Mouse (Mus musculus) midbrain, embryonic 12.5 days (tissue): ENCODE data around the gene Acsm3. TPM values are rescaled to one million over a fixed set of nuclear protein-coding genes. Genes with fewer than 3 reads are reported as not detected.

Experiments used
- ATAC-seq: fragments of 200-750 bp; cut with Nextera tagmentation; 2 replicates; pipeline ENCODE4 v1.8.0; 2017; ENCODE audit warnings: low read depth, moderate TSS enrichment, moderate library complexity; ENCODE audit not compliant: low FRiP score
- H3K27ac ChIP-seq: fragments of 300-500 bp; sonication (generic); replicated peaks from 2 replicates; pipeline ENCODE4 v1.5.1; 2016; ENCODE audit warnings: mild to moderate bottlenecking
- H3K27me3 ChIP-seq: fragments of 300-500 bp; sonication (generic); 2 replicates; pipeline ENCODE4 v1.6.1; 2016; ENCODE audit warnings: mild to moderate bottlenecking
- H3K36me3 ChIP-seq: fragments of 300-500 bp; sonication (generic); 2 replicates; pipeline ENCODE4 v1.6.1; 2016
- H3K4me1 ChIP-seq: fragments of 300-500 bp; sonication (generic); 2 replicates; pipeline ENCODE4 v1.6.1; 2016
- H3K4me2 ChIP-seq: fragments of 300-500 bp; sonication (generic); replicated peaks from 2 replicates; pipeline ENCODE4 v1.6.1; 2016; ENCODE audit warnings: mild to moderate bottlenecking, moderate library complexity
- H3K4me3 ChIP-seq: fragments of 300-500 bp; sonication (generic); 2 replicates; pipeline ENCODE4 v1.5.1; 2016; ENCODE audit warnings: mild to moderate bottlenecking
- H3K9ac ChIP-seq: fragments of 300-500 bp; sonication (generic); replicated peaks from 2 replicates; pipeline ENCODE4 v1.6.1; 2016; ENCODE audit warnings: mild to moderate bottlenecking, moderate library complexity
- H3K9me3 ChIP-seq: fragments of 300-500 bp; sonication (generic); 2 replicates; pipeline ENCODE4 v1.6.1; 2016; ENCODE audit warnings: mild to moderate bottlenecking
- WGBS: fragments of 180-500 bp; shearing (Covaris S2); methylation state at CpG from one replicate; pipeline ENCODE4 v1.1.7; 2016; 5-methylcytosine and 5-hydroxymethylcytosine counted together
- polyA plus RNA-seq: library from polyadenylated mRNA; unstranded; fragments of >200 nt; fragmentation: Nextera tagmentation; extraction: Ambion mirVana; gene quantifications from 2 replicates; pipeline ENCODE4 v1.2.1, GENCODE M21; 2016

The Acsm3 gene
- polyA plus RNA-seq, 1 experiment from 2014 or later = 0.14 TPM

- WGBS = 83% methylated on average over 1 of the region's 1 CpGs
- H3K27me3 ChIP-seq = no peaks in the 10 kb centered on the region
Observed at GRCm38 (mm10) chr7:119753696-119754095, 7.0 kb upstream of the Acsm3 start.

GRCm38 (mm10) chr7:119762166-119762697 is 1.5 kb downstream of the Acsm3 start:
- no peaks in the 10 kb centered on the region for H3K9me3 ChIP-seq
- 74% methylated on average over 4 of the region's 4 CpGs for WGBS
- no peaks in the 10 kb centered on the region for H3K4me1 ChIP-seq
- no peak overlapping the region for H3K4me2 ChIP-seq
- ATAC-seq = no peak
- H3K36me3 ChIP-seq = no peaks in the 10 kb centered on the region
- H3K9ac ChIP-seq = no peak overlapping the region
- H3K27ac ChIP-seq = no peak overlapping the region
- H3K4me3 ChIP-seq = no peak overlapping the region
- H3K27me3 ChIP-seq = no peaks in the 10 kb centered on the region

More at GRCm38 (mm10) chr7:119753696-119754095, 7.0 kb upstream of the Acsm3 start:
- no peaks in the 10 kb centered on the region for H3K9me3 ChIP-seq
- no peaks in the 10 kb centered on the region for H3K36me3 ChIP-seq
- no peaks in the 10 kb centered on the region for H3K4me1 ChIP-seq
- no peak for ATAC-seq
- H3K9ac ChIP-seq = no peak overlapping the region
- no peak overlapping the region for H3K4me3 ChIP-seq
- H3K27ac ChIP-seq = no peak overlapping the region
- H3K4me2 ChIP-seq = no peak overlapping the region

DNA sequence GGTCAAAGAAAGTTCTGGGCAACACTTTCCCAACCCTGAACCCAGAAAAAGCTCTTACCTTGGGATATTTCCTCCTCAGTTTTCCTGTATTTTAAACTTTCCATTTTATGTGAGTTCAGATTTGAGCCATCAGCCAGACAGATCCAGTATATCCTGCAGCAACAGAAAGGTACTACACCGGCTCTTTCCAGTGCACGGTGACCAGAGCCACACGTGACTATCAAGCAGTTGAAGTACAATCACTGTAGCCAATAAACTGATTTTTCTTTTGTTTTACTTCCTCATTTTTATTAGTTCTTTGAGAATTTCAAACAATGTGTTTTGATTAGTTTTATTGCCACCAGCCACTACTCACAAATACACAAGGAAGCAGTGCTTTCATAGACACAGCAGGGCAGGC is 3.7 kb downstream of the Acsm3 start:
- Histone ChIP-seq H3K9me3 (no peaks in the 10 kb centered on the region), H3K27me3 (no peaks in the 10 kb centered on the region), H3K9ac (no peak overlapping the region), H3K36me3 (no peaks in the 10 kb centered on the region), H3K27ac (no peak overlapping the region), H3K4me2 (no peak overlapping the region), H3K4me1 (no peaks in the 10 kb centered on the region), H3K4me3 (no peak overlapping the region)
- ATAC-seq = no peak
- 93% methylated on average over 3 of the region's 3 CpGs for WGBS

- no peak for ATAC-seq
- 89% methylated on average over 6 of the region's 6 CpGs for WGBS
- Histone ChIP-seq H3K36me3 (no peaks in the 10 kb centered on the region), H3K27ac (no peak overlapping the region), H3K4me1 (no peaks in the 10 kb centered on the region), H3K9me3 (no peaks in the 10 kb centered on the region), H3K27me3 (no peaks in the 10 kb centered on the region), H3K4me2 (no peak overlapping the region), H3K4me3 (no peak overlapping the region), H3K9ac (no peak overlapping the region)
Observed at GRCm38 (mm10) chr7:119766996-119767395, 6.3 kb downstream of the Acsm3 start.

DNA sequence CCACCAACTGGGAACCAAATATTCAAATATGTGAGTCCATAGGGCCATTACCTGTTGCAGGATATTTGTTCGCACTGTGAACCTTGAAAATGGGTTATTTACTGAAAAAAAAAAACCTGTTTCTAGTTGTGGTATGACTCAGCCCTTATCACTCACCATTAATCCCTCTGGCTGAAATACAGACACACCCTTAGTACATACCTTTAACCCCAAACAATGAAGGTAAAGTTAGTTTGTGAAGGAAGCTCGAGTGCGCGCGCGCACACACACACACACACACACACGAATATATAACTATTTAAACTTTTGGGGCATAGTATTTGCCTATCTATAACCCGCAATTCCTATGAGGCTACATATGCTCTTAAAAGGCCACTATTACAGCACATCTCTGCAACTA is 9.2 kb downstream of the Acsm3 start:
- Histone ChIP-seq H3K9ac (no peak overlapping the region), H3K4me1 (no peaks in the 10 kb centered on the region), H3K27me3 (no peaks in the 10 kb centered on the region), H3K27ac (no peak overlapping the region), H3K36me3 (no peaks in the 10 kb centered on the region), H3K9me3 (no peaks in the 10 kb centered on the region), H3K4me2 (no peak overlapping the region), H3K4me3 (no peak overlapping the region)
- WGBS = 95% methylated on average over 8 of the region's 8 CpGs
- ATAC-seq = no peak

DNA sequence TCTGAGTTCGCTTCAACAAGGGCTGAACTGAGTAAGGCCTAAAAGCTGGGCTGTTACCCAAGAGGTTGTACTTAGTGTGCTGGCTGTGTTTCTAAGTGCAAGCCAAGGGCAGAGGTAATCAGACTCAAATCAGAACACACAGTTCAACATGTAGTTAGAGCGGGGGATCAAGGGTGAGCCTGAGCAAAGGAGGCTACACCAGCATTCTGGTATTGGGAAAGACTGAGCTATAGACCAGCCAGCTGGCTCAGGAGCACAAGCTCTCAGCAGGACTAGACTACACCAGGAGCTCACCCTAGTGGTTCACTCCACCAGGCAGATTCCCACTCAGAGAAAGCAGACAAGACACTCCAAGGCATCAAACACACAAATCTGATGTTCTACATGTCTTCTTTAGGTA is 22.7 kb downstream of the Acsm3 start:
- Histone ChIP-seq H3K27me3 (no peaks in the 10 kb centered on the region), H3K9ac (no peak overlapping the region), H3K27ac (no peak overlapping the region), H3K4me1 (no peaks in the 10 kb centered on the region), H3K4me3 (no peak overlapping the region), H3K9me3 (no peaks in the 10 kb centered on the region), H3K36me3 (peaks cover 45% of the 10 kb centered on the region), H3K4me2 (no peak overlapping the region)
- ATAC-seq = no peak
- WGBS = 96% methylated on average over 2 of the region's 2 CpGs

DNA sequence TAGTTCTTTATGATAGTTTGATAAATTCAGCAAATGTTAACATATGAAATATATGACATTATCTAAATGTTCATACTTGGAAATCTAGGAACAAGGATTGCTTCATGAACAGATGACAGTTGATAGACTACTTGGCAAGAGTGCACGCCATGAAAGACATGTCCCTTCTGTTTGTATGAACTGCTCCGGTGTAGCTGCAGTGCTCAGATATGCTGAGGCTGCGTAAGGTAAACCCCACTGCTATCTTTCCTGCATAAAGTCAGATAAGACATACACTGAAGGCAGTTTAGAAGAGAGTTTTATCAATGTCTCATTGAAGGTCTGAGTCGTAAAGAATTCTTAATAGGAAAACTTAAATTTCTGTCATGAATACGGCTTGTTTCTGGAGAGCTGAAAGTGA is 24.2 kb downstream of the Acsm3 start:
- Histone ChIP-seq H3K27me3 (no peaks in the 10 kb centered on the region), H3K9me3 (no peaks in the 10 kb centered on the region), H3K4me2 (no peak overlapping the region), H3K9ac (no peak overlapping the region), H3K36me3 (peaks cover 52% of the 10 kb centered on the region), H3K4me1 (no peaks in the 10 kb centered on the region), H3K4me3 (no peak overlapping the region), H3K27ac (no peak overlapping the region)
- 94% methylated on average over 5 of the region's 5 CpGs for WGBS
- no peak for ATAC-seq

- Histone ChIP-seq H3K4me3 (no peak overlapping the region), H3K9me3 (no peaks in the 10 kb centered on the region), H3K36me3 (peaks cover 51% of the 10 kb centered on the region), H3K27me3 (no peaks in the 10 kb centered on the region), H3K4me1 (peaks cover 6% of the 10 kb centered on the region; the same call in 1 of the 2 replicates), H3K9ac (no peak overlapping the region), H3K4me2 (no peak overlapping the region), H3K27ac (no peak overlapping the region)
- ATAC-seq = no peak
- WGBS = 93% methylated on average over 3 of the region's 3 CpGs
Observed at GRCm38 (mm10) chr7:119789024-119789423, 28.3 kb downstream of the Acsm3 start.

- Histone ChIP-seq H3K36me3 (peaks cover 19% of the 10 kb centered on the region), H3K4me3 (peak within 1 kb of the TSS; percentile 75), H3K27me3 (no peaks in the 10 kb centered on the region), H3K9me3 (no peaks in the 10 kb centered on the region), H3K27ac (peak within 1 kb of the TSS; percentile 79), H3K9ac (peak within 1 kb of the TSS; percentile 81), H3K4me1 (peaks cover 12% of the 10 kb centered on the region), H3K4me2 (peak within 1 kb of the TSS; percentile 75)
- under 1% methylated on average over 53 of the region's 53 CpGs for WGBS
- ATAC-seq = peak; percentile 99
Observed at GRCm38 (mm10) chr7:119793586-119794250, 33.0 kb downstream of the Acsm3 start, which contains the start of the genes Rexo5 and Eri2. TSS of gene Rexo5 (plus strand) at chr7:119794006. TSS of gene Eri2 (minus strand) at chr7:119794058.

GRCm38 (mm10) chr7:119794251-119794638 is 33.5 kb downstream of the Acsm3 start:
- peak overlapping the region; percentile 75 for H3K4me3 ChIP-seq
- no peaks in the 10 kb centered on the region for H3K27me3 ChIP-seq
- under 1% methylated on average over 21 of the region's 21 CpGs for WGBS
- ATAC-seq = no peak; the same call in 1 of the 2 replicates
- H3K9ac ChIP-seq = peak overlapping the region; percentile 81
- peaks cover 12% of the 10 kb centered on the region for H3K4me1 ChIP-seq
- peak overlapping the region; percentile 79 for H3K27ac ChIP-seq
- no peaks in the 10 kb centered on the region for H3K9me3 ChIP-seq
- H3K36me3 ChIP-seq = peaks cover 19% of the 10 kb centered on the region
- peak overlapping the region; percentile 75 for H3K4me2 ChIP-seq

GRCm38 (mm10) chr7:119795311-119795710 is 34.6 kb downstream of the Acsm3 start:
- no peak for ATAC-seq

GRCm38 (mm10) chr7:119800488-119800887 is 39.8 kb downstream of the Acsm3 start:
- Histone ChIP-seq H3K36me3 (peaks cover 7% of the 10 kb centered on the region; the same call in 1 of the 2 replicates), H3K4me2 (no peak overlapping the region), H3K4me3 (no peak overlapping the region), H3K9me3 (no peaks in the 10 kb centered on the region), H3K27me3 (no peaks in the 10 kb centered on the region), H3K9ac (no peak overlapping the region), H3K27ac (no peak overlapping the region), H3K4me1 (no peaks in the 10 kb centered on the region)
- WGBS = 95% methylated on average over 3 of the region's 3 CpGs
- ATAC-seq = no peak

More at GRCm38 (mm10) chr7:119795311-119795710, 34.6 kb downstream of the Acsm3 start:
- Histone ChIP-seq H3K9me3 (no peaks in the 10 kb centered on the region), H3K27ac (no peak overlapping the region), H3K36me3 (peaks cover 14% of the 10 kb centered on the region; the same call in 1 of the 2 replicates), H3K4me2 (peak overlapping the region; percentile 48), H3K9ac (peak overlapping the region; percentile 25; the same call in 1 of the 2 replicates), H3K27me3 (no peaks in the 10 kb centered on the region), H3K4me3 (peak overlapping the region; percentile 25), H3K4me1 (peaks cover 12% of the 10 kb centered on the region)
